Mouse (Mus musculus) layer of hippocampus, postnatal 14 days (tissue): ENCODE measurements around the gene Tmem45a2. TPM values are rescaled to one million over a fixed set of nuclear protein-coding genes. Genes with fewer than 3 reads are reported as not detected.
"Not testable (repeated sequence)": the region's sequence is repeated elsewhere in the genome, so short reads cannot be mapped to it uniquely, and the experiment has no call there.

Experiments
- DNase-seq, 2 experiments: peaks; one replicate each; pipeline ENCODE4 v3.0.0; 2021 to 2022; ENCODE audit warnings: low spot score in 2 of 2, mixed read lengths in 1 of 2
- long read RNA-seq, 2 experiments: library from polyadenylated mRNA; stranded (forward); transcript quantifications; one replicate each; pipeline ENCODE4 v2.0.0; 2021
- total RNA-seq, 2 experiments: library from RNA; stranded (reverse); gene quantifications; 2 replicates each; pipeline ENCODE4 v1.2.3; 2021

The Tmem45a2 gene
- not detected for total RNA-seq
- long read RNA-seq, experiment 1 = 0 reads
- long read RNA-seq, experiment 2 = 0 reads

DNA sequence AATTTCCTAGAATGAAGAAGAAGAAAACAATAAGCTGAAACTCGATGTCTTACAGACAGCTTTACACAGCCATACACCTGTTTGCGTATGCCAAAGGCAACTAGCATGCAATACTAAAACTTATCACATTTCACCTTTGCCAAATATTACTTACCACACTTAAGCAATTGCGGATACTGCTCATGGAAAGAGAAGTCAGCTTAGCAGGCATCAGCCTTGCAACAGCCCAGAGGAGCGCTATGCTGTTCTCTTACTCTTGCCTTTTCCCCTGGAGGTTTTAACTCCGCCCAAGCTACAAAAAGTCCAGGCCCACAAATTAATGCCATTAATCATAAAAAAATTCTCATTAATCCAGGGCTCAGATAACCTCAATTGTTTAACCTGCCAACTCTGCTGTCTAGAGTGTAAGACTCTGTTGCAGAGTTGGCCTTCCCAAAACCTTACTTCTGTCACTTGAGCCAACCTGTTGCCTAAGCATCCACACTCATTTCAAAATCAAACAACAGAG, at the start of gene Tmem45a2:
Gene Tmem45a2 (minus strand): TSS at position 241 of the 508 bp plus-strand sequence.
- DNase-seq = no peak

DNA sequence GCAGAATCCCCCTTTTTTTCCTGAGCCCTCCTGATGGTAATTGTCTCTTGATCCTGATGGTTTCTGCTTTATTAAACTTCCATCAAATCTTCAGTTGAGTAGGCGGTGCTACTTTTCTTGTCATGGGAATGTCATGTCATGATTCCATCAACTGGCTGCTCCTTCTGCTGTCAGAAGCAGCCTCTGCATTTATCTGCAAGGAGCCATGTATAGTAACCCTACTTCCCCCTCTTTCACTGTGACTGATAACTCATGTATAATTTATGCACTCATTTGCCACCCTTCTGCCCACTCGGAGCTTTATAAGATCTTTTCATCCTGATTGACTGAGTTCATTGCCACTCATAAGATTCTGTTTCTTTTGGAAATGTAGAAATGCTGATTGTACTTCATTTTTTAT, 46.4 kb upstream of the Tmem45a2 start:
- DNase-seq = no peak

DNA sequence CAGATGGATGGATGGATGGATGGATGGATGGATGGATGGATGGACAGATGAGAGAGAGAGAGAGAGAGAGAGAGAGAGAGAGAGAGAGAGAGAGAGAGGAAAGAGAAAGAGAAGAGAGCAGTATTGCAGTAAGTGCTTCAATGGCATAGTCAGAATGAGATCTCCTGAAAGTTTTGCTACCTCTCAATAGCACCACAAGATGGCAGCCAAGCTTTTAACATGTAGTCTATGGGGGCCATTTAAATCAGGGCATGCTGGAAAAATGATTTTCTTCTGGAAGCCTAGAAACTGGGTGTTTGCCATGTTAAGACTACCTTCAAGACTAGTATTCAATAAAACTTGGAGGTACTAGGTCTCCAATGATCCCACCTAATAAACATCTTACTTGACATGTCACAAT, 44.9 kb upstream of the Tmem45a2 start:
- no peak for DNase-seq

DNA sequence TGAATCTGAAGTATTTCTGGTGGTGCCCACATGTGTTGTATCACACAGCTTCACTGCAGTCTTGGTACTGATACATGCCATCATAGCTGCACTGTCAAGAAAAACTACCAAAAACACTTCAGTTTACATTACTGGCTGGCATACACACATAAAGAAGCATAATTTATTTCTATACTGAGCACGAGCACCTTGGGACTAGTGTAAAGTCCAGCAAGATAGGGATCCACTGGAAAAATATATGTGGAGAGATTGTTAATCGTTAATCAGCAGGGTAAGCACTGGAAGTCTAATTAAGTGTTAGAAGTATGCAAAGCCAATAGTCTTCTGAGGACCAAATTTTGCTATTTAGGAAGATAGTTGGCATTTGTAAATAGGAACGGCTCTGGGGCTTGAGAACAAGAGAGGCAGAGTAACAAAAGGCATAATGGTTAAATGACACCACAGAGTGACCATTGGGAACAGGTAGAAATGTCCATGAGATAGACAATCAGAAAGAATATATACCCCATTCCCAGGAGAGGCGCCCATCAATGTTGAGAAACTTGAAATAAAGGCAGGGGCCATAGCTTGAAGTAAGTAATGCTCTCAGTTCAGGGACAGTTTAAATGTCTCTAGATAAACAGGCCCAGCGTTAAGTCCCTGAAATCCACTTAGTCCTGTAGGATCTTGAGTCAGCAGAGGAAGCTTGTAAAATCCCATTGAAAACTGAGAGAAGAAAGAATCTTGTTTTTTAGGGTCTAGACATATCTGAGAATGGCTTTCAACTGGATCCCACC, 35.2 kb upstream of the Tmem45a2 start:
- no peak for DNase-seq

DNA sequence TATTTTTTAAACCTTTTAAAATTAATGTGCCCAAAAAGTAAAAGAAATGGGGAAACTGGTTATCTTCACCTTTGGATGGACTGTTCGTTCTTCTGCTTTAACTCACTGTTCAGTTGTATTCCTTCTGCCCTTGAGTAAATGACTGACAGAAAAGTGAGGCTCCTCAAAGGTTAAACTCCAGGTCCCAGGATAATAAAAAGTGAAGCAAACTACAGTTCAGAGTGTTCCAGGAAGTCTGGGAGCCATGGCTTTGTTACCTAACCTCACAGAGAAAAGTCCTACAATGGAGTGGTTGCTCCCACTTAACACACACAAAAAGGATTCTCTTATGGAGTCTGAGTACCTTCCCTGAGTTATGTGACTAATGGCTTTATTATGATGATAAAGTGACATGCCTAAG, 30.0 kb upstream of the Tmem45a2 start:
- no peak for DNase-seq

DNA sequence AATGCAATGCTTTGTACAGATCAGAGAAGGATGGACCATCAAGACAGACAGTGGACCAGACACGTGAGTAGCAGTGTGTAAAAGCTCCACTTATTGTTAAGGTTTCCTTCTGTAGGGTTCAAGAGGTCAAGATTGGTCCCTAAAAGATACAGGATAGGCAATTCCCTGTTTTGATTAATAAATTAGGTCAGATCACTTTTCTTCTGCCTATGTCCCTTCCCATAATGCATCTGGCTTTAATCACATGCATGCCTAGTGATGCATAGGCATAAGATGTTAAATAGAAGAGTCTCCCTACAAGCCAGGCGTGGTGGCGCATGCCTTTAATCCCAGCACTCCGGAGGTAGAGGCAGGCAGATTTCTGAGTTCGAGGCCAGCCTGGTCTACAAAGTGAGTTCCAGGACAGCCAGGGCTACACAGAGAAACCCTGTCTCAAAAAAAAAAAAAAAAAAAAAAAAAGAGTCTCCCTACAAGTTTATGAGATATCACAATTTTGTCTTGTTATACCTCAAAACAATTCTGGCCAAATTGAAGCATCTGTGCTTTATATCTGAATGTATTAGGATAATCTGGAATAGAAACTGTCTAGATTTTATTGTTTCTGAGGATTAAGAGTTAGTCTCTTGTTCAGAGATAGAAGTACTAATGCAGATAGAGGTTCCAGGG, 28.5 kb upstream of the Tmem45a2 start:
- no peak for DNase-seq

DNA sequence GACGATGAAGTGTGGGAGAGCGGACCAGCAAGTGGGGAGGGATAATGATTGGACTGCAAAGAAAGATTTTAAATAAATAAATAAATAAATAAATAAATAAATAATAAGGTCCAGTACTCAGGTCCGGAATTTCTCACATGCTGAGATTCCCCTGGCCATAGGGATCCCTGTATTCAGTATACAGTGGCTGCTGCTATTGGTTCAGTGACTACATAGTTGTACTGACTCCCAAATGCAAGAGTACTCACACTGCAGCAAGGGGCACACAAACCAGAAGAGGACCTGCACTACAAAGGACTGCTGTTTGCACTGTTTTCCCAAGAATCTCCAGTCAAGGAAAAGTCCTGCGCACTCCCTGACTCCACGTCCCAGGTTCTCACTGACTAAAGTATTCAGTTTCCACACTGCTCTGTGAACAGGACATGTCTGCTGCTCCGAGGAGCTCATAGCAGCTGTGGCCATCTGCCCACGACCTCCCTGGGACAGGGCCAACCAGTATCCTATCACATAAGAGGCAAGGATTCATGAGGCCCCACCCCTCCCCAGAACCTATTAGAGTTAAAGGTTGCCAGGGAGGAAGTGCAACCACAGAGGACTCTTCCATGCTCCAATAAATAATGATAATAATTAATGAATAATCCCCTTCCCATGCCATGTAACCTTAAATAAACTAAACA, 27.4 kb upstream of the Tmem45a2 start:
- DNase-seq = no peak

DNA sequence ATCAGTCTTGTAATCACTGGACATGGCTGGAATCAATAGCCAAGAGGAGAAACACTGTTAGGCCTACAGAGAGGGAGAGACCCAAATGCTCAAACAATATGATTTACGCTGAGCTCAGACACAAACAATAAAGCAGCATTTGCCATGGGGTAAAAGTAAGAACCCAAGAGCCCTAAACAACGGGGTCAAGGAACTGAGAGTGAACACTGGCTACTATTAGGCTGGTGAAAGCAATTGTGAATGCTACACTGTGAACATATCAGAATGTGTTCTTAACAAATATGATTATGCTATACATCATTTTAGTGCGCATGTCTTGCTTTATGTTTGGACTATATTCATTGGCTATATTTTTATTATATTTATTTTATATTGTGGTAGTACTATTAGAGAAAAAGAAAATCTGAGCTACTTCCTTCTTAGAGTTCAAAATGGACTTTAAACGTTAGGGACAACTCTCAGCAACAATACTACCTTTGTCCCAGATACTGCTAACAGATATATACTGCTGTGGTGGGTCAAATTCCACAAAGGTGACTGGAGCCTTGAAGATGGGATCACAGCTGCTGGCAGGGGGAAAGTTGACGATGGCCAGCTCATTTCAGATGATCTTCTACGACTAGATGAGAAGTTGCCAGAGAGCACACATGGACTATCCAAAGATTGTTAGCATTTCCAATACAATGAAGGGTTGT, 21.9 kb upstream of the Tmem45a2 start:
- no peak for DNase-seq

DNA sequence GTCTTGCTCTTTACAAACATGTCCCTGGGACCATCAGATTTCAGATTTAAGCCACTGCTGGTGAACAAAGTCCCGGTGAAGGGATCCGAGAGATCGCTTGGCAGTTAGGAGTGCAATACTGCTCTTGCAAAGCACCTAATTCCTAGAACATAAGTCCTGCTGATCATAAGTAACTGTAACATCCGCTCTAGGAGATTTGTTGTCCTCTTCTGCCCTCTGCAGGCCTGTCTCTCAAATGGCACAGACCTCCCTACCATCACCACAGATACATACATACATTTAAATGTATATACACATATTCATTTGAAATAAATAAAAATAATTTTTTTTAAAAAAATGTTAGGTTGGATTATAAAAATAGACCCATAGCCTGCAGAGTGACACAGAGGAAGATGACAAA, 21.3 kb upstream of the Tmem45a2 start:
- DNase-seq = peak; percentile 27 to 55

DNA sequence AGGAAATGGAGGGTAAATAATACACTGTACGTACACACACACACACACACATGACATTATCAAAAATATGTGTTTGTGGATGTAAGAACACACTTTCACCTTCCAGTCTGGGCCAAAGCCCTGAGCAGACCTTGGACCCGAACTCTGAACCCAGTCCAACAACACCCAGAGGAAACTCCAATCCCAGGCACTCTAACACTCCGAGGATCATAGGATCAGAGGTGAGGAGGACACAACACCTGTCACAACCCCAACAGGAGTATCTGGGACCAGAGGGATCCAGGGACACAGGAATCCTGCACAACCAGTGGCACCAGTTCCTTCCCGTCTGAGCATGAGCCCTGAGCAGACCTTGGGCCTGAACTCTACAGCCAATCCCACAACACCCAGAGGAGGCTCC, 8.4 kb upstream of the Tmem45a2 start:
- DNase-seq = no peak

DNA sequence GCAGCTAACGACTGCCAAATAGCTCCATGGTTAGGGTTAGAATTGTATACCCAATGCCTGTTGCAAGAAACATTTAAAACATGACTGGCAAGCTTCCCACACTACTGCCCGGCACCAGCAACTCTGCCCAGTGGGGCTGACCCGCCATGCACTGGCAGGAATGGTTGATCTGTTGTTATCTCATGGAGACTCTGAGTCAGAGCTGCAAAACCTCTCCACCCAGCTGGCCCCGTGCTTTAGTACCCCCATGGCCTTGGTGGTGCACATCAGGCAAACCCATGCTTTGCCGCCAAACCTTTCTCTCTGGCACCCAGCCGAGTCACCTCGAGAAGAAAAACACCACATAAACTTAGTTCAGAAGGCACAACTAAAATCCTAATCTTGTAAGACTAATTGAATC, 4.8 kb upstream of the Tmem45a2 start:
- DNase-seq = no peak

DNA sequence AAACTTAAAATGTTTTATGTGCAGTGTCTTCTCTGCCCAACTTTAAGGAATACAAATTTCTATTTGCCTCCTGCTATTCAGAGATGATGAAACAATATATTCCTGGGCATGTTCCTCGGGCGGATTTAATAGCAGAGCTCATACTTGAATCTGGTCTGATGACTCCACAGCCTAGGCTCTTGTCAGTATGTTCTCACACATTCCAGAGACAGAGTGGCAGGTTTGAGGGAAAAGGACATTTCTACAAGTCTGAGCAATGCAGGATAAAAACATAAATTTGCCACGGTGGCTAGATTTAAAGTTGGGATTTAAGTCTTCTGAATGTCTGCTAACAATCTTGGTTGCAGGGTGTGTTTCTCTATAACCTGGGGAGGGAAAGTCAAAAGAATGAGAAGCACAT, 9.1 kb downstream of the Tmem45a2 start:
- DNase-seq = no peak

DNA sequence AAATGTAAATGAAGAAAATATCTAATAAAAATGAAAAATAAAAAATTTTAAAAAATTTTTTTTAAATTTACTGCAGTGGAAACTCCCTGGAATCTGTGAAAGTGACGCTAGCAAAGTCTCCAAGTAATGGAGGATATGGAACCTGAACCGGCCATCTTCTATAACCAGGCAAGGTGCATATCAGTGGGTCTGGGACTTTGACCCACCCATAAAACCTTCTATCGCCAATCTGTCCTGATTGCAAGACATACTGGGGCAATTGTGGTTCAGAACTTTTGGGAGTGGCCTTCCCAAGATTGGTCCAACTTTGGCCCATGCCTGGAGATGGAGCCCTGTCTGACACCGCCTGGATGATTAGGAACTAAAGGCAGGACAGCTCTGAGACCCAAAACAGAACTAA, 14.2 kb downstream of the Tmem45a2 start:
- DNase-seq = no peak

DNA sequence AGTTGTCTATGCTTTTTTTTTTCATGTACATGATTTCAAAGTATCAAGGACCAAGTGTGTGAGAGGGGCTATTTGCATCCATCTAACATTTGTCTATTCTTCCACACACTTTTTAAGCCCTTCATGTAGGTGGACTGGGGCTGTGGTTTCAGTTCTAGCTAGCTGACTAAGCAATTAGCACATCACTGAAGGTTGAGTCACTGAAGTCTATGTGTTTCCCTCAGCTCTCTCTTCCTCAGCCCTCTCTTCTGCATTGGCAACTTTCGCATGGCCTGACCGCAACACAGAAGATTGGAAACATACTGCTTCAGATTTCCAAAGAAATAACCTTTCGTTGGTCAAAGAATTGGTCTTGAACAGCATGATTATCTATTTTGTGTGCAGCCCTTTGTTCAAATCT, 21.2 kb downstream of the Tmem45a2 start:
- no peak for DNase-seq

DNA sequence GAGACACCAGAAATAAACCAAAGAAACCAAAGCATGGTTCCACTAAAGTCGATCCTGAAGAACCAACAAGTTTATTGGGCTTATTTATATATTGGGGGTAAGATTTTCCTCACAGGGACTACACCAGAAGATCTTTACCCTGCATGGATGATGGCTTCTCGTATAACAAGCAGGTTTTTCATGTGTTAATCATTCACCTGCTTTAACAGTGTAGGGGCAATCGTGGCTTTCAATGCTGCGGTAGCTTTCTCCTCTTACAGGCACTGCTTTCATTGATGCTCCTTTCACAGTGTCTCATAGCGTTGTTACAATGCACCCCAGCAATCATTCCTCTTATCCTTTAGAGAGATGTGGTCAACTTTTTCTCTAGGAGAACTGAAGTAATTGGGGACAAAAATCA, 32.6 kb downstream of the Tmem45a2 start:
- DNase-seq = no peak

DNA sequence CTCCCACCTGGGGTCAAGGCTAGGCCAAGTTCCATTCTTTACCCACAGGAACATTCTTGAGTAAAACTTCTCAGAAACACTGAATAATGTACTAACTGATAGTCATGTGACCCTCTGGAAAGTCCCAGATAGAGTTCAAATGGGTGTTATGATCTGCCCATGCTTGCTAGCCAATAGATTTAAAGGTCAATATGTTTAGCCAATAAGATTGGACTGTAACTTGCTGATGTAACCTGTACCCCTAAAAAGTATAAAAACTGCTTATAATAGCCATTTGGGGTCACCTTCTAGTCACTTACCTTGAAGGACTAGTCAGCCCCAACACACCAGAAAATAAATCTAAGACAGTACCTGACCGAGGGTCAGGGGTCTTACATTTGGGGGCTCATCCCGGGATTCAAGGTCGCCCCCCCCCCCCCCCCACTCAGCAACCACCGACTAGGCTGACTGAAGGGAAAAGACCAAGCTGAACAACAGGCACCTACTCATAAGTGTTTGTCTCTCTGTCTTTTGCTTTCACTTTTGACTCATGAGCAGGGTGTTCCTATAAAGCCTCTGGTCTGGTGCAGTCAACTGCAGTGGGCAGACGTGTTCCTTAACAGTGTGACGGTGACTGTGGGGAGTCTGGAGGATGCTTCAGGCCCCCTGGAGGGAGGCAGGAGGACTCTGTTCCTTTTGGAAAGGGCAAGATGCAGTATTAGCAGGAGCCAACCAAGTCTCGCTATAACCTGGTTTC, 40.9 kb downstream of the Tmem45a2 start:
- no peak for DNase-seq

DNA sequence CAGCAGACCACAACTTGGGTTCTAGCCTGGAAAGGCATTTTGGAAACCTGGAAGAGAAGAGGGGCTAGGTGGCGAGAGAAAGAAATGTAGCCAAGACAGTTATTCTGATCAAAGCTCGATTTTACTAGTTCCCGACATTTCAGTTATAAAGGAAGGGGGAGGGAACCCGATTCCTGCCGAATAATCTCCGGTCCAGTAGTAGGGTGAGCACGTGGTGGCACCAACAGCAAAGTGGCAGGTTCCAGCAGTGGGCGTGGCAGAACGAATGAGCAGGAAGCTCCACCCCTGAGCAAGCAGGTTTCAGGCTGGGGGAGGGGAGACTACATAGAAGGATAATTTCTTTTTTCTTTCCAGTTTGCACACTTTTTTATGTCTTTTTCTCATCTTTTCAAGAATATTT, 72.9 kb downstream of the Tmem45a2 start:
- not testable (repeated sequence) for DNase-seq
